Mouse (Mus musculus): Measurements from ENCODE around the gene Daam2.

Daam2 gene

GRCm38 (mm10) chr17:49534267-49534719 is 29.9 kb downstream of the Daam2 start:
- intact Hi-C loops (cut with DNase I): no loop called here

GRCm38 (mm10) chr17:49531661-49532060 is 32.5 kb downstream of the Daam2 start:
- intact Hi-C loops (cut with DNase I): no loop called here

GRCm38 (mm10) chr17:49530215-49530614 is 33.9 kb downstream of the Daam2 start:
- intact Hi-C loops (cut with DNase I): no loop called here

- intact Hi-C loops (cut with DNase I): no loop called here
Observed at GRCm38 (mm10) chr17:49528503-49529205, 35.5 kb downstream of the Daam2 start.

GRCm38 (mm10) chr17:49528033-49528432 is 36.1 kb downstream of the Daam2 start:
- intact Hi-C loops (cut with DNase I): no loop called here

GRCm38 (mm10) chr17:49526566-49526965 is 37.6 kb downstream of the Daam2 start:
- intact Hi-C loops (cut with DNase I): no loop called here

- intact Hi-C loops (cut with DNase I): no loop called here
Observed at GRCm38 (mm10) chr17:49525911-49526310, 38.2 kb downstream of the Daam2 start.

- intact Hi-C loops (cut with DNase I): no loop called here
Observed at GRCm38 (mm10) chr17:49524584-49524983, 39.6 kb downstream of the Daam2 start.

GRCm38 (mm10) chr17:49522435-49522834 is 41.7 kb downstream of the Daam2 start:
- intact Hi-C loops (cut with DNase I): no loop called here

- intact Hi-C loops (cut with DNase I): no loop called here
Observed at GRCm38 (mm10) chr17:49522002-49522401, 42.1 kb downstream of the Daam2 start.

- intact Hi-C loops (cut with DNase I): no loop called here
Observed at GRCm38 (mm10) chr17:49520674-49521073, 43.5 kb downstream of the Daam2 start.

GRCm38 (mm10) chr17:49519576-49520247 is 44.4 kb downstream of the Daam2 start:
- intact Hi-C loops (cut with DNase I): no loop called here

GRCm38 (mm10) chr17:49517091-49517490 is 47.1 kb downstream of the Daam2 start:
- intact Hi-C loops (cut with DNase I): no loop called here

- intact Hi-C loops (cut with DNase I): no loop called here
Observed at GRCm38 (mm10) chr17:49515678-49516077, 48.5 kb downstream of the Daam2 start.

- intact Hi-C loops (cut with DNase I): no loop called here
Observed at GRCm38 (mm10) chr17:49515141-49515540, 49.0 kb downstream of the Daam2 start.

GRCm38 (mm10) chr17:49512671-49513085 is 51.5 kb downstream of the Daam2 start:
- intact Hi-C loops (cut with DNase I): no loop called here

GRCm38 (mm10) chr17:49509431-49509830 is 54.7 kb downstream of the Daam2 start:
- intact Hi-C loops (cut with DNase I): no loop called here

- intact Hi-C loops (cut with DNase I): no loop called here
Observed at GRCm38 (mm10) chr17:49503246-49503900, 60.8 kb downstream of the Daam2 start.

- intact Hi-C loops (cut with DNase I): no loop called here
Observed at GRCm38 (mm10) chr17:49500234-49500633, 63.9 kb downstream of the Daam2 start.

GRCm38 (mm10) chr17:49499635-49500034 is 64.5 kb downstream of the Daam2 start:
- intact Hi-C loops (cut with DNase I): no loop called here

- intact Hi-C loops (cut with DNase I): no loop called here
Observed at GRCm38 (mm10) chr17:49498169-49498568, 66.0 kb downstream of the Daam2 start.

GRCm38 (mm10) chr17:49493276-49493675 is 70.9 kb downstream of the Daam2 start:
- intact Hi-C loops (cut with DNase I): no loop called here

Measured in adrenal gland (tissue).